Mouse (Mus musculus) cerebellum, adult 2 months (tissue): ENCODE measurements around the gene Dock10. TPM values are rescaled to one million over a fixed set of nuclear protein-coding genes. Genes with fewer than 3 reads are reported as not detected.
A peak's percentile ranks its signal among the peaks of the same experiment; 100 is the strongest.

Source experiments
- DNase-seq, 2 experiments: peaks; one replicate each; pipeline ENCODE4 v3.0.0; 2021
- H3K27ac ChIP-seq: fragments of 200-500 bp; 2 replicates; pipeline ENCODE4 v1.5.1; 2012; ENCODE audit warnings: low read length, control low read depth, inconsistent platforms; ENCODE audit not compliant: insufficient read depth
- H3K27me3 ChIP-seq: fragments of 200-500 bp; 2 replicates; pipeline ENCODE4 v1.6.1; 2012; ENCODE audit warnings: inconsistent platforms, mild to moderate bottlenecking, low read length, moderate library complexity; ENCODE audit not compliant: control insufficient read depth, insufficient read depth
- H3K4me1 ChIP-seq: fragments of 200-500 bp; 2 replicates; pipeline ENCODE4 v1.6.1; 2011; ENCODE audit warnings: low read length; ENCODE audit not compliant: control insufficient read depth, insufficient read depth
- H3K4me3 ChIP-seq: fragments of 200-500 bp; replicated peaks from 2 replicates; pipeline ENCODE3; 2011; ENCODE audit warnings: mild to moderate bottlenecking, low read depth, low read length, control low read depth; ENCODE audit not compliant: insufficient read depth
- CTCF ChIP-seq: fragments of 200-500 bp; IDR thresholded peaks from 2 replicates; pipeline ENCODE4 v1.5.1; 2011; ENCODE audit warnings: low read depth, mild to moderate bottlenecking, control low read depth, low read length, moderate library complexity, borderline replicate concordance; ENCODE audit not compliant: insufficient read depth
- POLR2A ChIP-seq: fragments of 200-500 bp; IDR thresholded peaks from 2 replicates; pipeline ENCODE4 v1.6.1; 2011; ENCODE audit warnings: low read length, control low read depth, borderline replicate concordance; ENCODE audit not compliant: insufficient read depth
- WGBS: fragments of 180-500 bp; shearing (Covaris S2); methylation state at CpG from one replicate; pipeline ENCODE4 v1.1.7; 2018; 5-methylcytosine and 5-hydroxymethylcytosine counted together
- polyA plus RNA-seq: library from polyadenylated mRNA; depleted of rRNA; stranded (reverse); fragments of >200 nt; gene quantifications from 2 replicates; pipeline ENCODE4 v1.2.3, GENCODE M21; 2012; rRNA removed

Dock10 gene
- polyA plus RNA-seq: 22.4 and 27.1 TPM in 2 replicates

DNA sequence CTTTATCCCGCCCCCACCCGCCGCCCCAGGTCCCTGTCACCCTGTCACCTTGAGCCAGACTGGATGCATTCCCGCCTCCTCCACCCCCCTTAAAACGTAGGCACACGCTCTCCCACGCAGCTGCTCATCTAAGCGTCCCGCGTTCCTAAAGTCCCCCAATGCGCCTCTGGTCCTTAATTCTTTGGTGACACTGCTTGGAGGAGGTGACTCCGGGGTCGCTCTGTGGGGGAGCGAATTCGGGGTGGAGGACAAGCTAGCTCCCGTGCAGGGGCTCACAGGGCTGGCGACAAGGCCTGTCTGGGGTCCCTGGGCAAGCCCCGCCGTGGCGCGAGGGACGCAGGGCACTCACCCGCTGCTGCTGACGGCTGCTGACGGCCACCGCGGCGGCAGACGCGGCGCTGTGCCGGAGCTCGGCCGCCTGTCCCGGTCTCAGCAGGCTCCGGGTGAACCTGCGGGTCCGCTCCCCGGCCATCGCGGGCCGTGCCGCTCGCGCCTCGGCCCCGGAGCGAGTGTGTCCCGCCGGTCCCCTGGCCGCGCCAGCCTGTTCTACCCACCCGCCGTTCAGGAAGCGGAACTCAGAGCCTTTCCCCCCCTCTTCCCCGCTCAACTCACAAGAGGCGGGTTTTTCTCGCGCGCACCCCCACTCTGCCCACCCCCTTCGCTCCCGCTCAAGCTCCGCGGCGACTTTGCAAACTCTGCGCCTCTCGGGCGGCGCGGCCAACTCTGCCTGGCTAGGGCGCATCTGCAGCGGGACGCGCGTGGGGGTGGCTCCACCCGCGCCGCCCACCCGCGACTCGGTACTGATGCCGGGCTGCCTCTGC, at the start of gene Dock10:
Gene Dock10, minus strand, starts transcription at position 551 of the 821 bp plus-strand sequence.
- WGBS: under 1% methylated on average over 82 of the region's 82 CpGs
- Histone ChIP-seq H3K27ac (no peak within 1 kb of the TSS), H3K27me3 (no peaks in the 10 kb centered on the region), H3K4me1 (no peaks in the 10 kb centered on the region), H3K4me3 (peak within 1 kb of the TSS; percentile 58)
- DNase-seq: peak; percentile 15 to 38
- TF ChIP-seq CTCF: no peak
- TF ChIP-seq POLR2A: no peak

DNA sequence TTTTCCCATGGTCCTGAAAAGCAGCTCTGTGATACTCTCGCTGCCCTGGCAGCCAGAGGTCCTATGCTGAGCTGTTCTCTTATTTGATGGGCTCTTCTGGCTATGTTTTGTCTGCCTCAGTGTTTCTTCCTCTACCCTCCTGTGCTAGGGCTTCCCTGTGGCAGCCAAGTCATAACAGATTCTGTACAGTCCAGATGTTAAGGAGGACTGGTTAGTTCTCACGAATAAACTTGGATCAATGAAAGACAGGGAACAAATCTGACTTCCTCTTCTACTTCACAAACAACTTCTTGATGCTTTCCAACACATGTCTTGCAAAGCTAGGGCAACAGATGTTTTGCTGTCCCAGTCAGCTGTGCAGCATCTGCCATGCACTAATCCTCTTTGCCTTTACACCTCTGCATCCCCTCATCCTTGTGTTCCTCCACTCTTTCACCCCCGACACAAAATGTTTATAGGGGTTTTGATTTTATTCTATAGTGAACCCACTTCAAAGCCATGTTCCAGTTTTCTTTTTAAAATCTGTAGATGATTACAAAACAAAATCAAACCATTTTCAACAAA, 48.6 kb upstream of the Dock10 start:
- no peak for TF ChIP-seq POLR2A
- TF ChIP-seq CTCF: no peak
- no peak for DNase-seq
- no peaks in the 10 kb centered on the region for H3K27me3 ChIP-seq
- WGBS: 69% methylated on average over 3 of the region's 3 CpGs
- H3K4me3 ChIP-seq: no peak overlapping the region
- H3K27ac ChIP-seq: no peak overlapping the region
- H3K4me1 ChIP-seq: no peaks in the 10 kb centered on the region

DNA sequence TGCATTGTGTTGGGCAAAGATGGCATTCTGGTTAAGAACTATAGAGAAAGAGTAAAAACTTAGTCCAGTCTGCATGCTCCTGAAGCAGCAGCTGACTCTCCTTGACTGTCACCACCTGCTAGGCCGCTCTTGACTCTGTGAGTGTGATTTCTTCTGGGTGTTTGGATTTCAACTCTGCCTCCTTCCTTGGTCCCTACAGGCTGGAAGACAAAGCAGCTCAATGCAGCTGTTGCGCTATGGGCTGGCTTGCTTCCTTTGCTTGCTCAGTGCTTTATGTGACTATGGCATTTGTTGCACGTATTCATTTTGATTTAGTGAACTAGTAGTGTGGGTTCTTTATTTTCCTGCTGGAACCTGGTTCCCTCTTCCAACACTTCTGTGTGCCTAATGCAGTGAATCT, 43.7 kb upstream of the Dock10 start:
- H3K4me3 ChIP-seq: no peak overlapping the region
- no peak for DNase-seq
- 35% methylated on average over 3 of the region's 3 CpGs for WGBS
- TF ChIP-seq CTCF (no peak), POLR2A (no peak)
- no peaks in the 10 kb centered on the region for H3K27me3 ChIP-seq
- peak overlapping the region; percentile 59; the same call in 1 of the 2 replicates for H3K27ac ChIP-seq
- H3K4me1 ChIP-seq: no peaks in the 10 kb centered on the region

DNA sequence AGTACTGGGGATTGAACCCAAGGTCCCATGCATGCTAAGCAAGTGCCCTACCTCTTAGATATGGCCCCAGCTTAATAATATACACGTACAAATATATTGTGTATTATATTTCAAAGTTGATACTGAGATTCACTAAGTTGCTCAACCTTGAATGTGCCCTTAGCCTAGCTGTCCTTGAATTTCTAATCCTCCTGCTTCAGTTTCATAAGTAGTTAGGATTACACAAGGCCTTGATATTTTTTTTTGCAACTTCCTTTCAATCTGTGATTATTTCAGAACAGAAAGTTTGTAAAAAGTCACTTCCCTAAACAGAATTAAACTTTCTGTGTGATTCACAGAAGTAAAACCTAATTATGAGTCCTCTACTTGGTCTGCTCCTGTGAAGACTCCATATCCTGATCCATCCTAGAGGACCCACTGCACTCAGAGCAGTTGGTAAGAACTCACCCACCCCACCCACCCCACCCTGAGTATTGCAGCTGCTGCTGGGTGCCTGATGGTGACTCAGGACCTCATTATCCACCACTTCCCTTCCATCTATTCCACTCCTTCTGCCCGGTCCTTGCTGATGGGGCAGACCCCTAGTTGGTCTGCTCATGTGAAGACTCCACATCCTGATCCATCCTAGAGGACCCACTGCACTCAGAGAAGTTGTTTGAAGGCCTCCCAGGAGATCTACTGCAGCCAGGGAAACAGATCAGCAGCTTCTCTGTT, 26.9 kb upstream of the Dock10 start:
- no peak overlapping the region for H3K4me3 ChIP-seq
- no peak for TF ChIP-seq CTCF
- H3K27ac ChIP-seq: no peak overlapping the region
- no peaks in the 10 kb centered on the region for H3K27me3 ChIP-seq
- no peaks in the 10 kb centered on the region for H3K4me1 ChIP-seq
- DNase-seq: no peak
- WGBS: 91% methylated on average over 2 of the region's 2 CpGs

GRCm38 (mm10) chr1:80784155-80784554, 25.8 kb upstream of the Dock10 start:
- Histone ChIP-seq H3K27me3 (no peaks in the 10 kb centered on the region), H3K4me1 (no peaks in the 10 kb centered on the region), H3K27ac (no peak overlapping the region), H3K4me3 (no peak overlapping the region)
- no peak for DNase-seq
- TF ChIP-seq POLR2A (no peak), CTCF (no peak)
- WGBS: 71% methylated on average over 3 of the region's 3 CpGs

DNA sequence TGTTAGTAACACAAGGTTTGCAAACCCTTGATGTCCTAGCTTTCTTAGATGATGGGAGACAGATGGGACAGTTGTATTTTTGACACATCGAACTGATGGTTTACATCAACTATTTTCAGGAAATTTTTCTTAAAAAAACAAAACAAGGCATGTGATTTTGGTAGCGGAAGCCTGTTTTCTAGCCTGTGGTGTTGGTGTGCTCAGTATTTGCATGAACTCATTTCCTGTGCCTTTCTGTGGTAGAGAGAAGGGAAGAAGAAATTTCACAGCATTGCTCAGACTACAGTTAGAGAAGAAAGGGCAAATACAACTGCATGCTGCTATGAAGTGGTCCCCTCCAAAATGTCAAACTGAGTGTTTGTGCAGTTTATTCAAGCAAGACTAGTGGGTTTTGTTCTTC, 7.2 kb upstream of the Dock10 start:
- Histone ChIP-seq H3K27ac (no peak overlapping the region), H3K4me1 (no peaks in the 10 kb centered on the region), H3K27me3 (no peaks in the 10 kb centered on the region), H3K4me3 (no peak overlapping the region)
- 94% methylated on average over 2 of the region's 2 CpGs for WGBS
- TF ChIP-seq CTCF (no peak), POLR2A (no peak)
- DNase-seq: no peak

GRCm38 (mm10) chr1:80763042-80763950, 5.0 kb upstream of the Dock10 start:
- no peak for DNase-seq
- Histone ChIP-seq H3K27me3 (no peaks in the 10 kb centered on the region), H3K4me1 (no peaks in the 10 kb centered on the region), H3K4me3 (no peak overlapping the region), H3K27ac (no peak overlapping the region)
- TF ChIP-seq POLR2A: no peak
- no peak for TF ChIP-seq CTCF
- 58% methylated on average over 4 of the region's 4 CpGs for WGBS
